Mouse (Mus musculus): ENCODE results near the gene Htt.
A peak's percentile ranks its signal among the peaks of the same experiment; 100 is the strongest.

The Htt gene

GRCm38 (mm10) chr5:34889252-34889651 lies 127.7 kb downstream of the Htt start:
- DNase-seq (ENCODE audit: low spot score in 2 of 2), result no peak

- DNase-seq (ENCODE audit: low spot score in 2 of 2), result no peak
Observed at GRCm38 (mm10) chr5:34896697-34897453, 135.3 kb downstream of the Htt start.

- no peak for DNase-seq (ENCODE audit: low spot score in 2 of 2)
Observed at GRCm38 (mm10) chr5:34899787-34900469, 138.4 kb downstream of the Htt start.

GRCm38 (mm10) chr5:34902371-34902770 lies 140.8 kb downstream of the Htt start:
- DNase-seq (ENCODE audit: low spot score in 2 of 2), result no peak

DNA sequence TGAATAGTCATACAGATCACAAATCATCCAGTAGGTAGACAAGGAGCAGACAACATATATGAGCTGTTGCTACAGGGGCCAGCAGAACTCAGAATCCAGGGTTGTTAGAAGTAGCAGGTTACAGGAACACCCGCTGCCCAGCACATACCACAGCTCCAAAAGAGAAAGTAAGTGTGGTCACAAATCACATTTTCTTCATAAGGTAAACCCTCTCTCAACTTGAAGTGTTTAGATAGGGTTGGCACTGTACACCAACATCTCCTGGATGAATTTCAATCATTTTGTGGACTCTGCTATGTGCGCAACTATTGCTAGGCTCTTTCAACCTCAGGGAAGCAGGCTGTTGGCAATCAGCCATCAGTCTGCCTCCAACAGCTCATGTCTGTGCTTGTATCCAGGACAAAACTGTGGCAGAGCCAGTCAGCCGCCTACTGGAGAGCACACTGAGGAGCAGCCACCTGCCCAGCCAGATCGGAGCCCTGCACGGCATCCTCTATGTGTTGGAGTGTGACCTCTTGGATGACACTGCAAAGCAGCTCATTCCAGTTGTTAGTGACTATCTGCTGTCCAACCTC lies 141.4 kb downstream of the Htt start:
- peak; percentile 63 to 72 for DNase-seq (ENCODE audit: low spot score in 2 of 2)

- no peak for DNase-seq (ENCODE audit: low spot score in 2 of 2)
Observed at GRCm38 (mm10) chr5:34904412-34904811, 142.9 kb downstream of the Htt start.

DNA sequence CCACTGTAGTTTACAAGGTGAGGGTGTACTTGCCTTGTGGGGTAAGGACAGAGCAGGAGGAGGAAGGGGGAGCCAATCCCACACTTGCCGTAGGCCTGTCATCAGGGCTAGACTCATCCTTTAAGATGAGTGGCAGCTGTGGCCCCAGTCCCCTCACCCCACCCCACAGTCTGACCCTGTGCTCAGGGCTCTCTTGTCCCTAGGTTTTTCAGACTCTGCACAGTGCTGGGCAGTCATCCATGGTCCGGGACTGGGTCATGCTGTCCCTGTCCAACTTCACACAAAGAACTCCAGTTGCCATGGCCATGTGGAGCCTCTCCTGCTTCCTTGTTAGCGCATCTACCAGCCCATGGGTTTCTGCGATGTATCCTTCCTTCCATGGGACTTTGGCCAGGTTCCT lies 145.7 kb downstream of the Htt start:
- DNase-seq (ENCODE audit: low spot score in 2 of 2), result no peak

DNA sequence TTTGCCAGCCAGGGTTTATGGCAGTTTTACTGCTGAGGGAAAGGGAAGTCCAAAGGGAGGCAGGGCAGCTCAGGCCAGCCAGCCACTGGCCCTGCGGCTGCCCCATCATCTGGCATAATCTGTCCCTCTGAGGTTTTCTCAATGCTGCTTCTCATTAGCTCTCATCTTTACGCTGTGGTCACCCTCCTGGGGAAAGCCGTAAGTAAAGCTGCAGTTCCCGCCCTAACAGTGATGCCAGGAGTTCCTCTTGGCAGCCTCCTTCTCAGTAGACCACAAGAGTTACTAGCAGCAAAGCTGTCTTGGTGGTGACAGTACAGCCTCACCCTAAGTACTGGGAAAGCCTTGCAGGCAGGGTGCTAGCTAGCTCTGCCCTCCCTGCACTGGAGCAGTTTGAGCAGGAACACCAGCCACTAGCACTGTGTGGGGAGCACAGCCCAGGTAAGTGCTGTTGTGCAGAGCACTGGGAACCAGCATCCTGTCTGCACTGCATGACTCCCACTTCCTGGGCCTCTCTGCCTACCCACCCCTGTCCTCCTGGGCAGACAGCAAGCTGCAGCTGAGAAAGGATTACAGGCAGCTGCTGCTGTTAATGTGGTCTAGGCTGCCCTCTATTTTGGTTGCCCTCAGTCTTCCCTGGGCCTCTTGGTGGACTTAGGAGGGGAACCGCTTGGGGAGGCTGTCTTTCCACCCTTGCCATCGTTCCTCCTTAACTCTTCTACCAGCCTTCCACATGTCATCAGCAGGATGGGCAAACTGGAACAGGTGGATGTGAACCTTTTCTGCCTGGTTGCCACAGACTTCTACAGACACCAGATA lies 146.6 kb downstream of the Htt start, which contains the start of gene Msantd1:
Gene Msantd1, plus strand, starts transcription at position 103 of the 816 bp plus-strand sequence.
- no peak for DNase-seq (ENCODE audit: low spot score in 2 of 2)

DNA sequence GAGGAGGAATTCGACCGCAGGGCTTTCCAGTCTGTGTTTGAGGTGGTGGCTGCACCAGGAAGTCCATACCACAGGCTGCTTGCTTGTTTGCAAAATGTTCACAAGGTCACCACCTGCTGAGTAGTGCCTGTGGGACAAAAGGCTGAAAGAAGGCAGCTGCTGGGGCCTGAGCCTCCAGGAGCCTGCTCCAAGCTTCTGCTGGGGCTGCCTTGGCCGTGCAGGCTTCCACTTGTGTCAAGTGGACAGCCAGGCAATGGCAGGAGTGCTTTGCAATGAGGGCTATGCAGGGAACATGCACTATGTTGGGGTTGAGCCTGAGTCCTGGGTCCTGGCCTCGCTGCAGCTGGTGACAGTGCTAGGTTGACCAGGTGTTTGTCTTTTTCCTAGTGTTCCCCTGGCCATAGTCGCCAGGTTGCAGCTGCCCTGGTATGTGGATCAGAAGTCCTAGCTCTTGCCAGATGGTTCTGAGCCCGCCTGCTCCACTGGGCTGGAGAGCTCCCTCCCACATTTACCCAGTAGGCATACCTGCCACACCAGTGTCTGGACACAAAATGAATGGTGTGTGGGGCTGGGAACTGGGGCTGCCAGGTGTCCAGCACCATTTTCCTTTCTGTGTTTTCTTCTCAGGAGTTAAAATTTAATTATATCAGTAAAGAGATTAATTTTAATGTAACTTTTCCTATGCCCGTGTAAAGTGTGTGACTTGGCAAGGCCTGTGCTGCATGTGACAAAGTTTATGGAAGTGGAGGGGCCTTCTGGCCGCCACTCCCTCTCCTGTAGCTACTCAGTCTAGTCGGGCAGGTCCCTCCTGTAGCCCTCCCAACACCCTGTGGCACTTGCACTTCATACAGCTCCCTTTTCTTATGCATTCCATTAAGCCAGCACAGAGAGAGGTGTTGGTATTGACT lies 147.4 kb downstream of the Htt start:
- peak; percentile 6 to 35 for DNase-seq (ENCODE audit: low spot score in 2 of 2)

GRCm38 (mm10) chr5:34909634-34910503 lies 148.3 kb downstream of the Htt start:
- DNase-seq (ENCODE audit: low spot score in 2 of 2), result no peak

DNA sequence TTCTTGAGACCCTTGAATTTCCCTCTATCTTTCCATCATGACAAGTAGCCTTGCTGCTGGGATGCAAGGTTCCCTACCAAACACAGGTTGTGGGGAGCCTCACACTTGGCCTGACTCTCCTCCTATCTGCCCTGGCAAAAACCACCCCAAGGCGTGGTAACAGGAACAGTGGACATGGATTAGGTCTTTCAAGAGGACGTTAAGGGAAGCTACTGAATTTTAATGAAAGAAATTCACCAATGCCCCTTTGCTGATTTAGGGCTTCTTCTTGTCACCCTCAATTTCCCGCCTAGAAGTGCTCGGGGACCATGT lies 148.9 kb downstream of the Htt start:
- DNase-seq (ENCODE audit: low spot score in 2 of 2), result no peak

DNA sequence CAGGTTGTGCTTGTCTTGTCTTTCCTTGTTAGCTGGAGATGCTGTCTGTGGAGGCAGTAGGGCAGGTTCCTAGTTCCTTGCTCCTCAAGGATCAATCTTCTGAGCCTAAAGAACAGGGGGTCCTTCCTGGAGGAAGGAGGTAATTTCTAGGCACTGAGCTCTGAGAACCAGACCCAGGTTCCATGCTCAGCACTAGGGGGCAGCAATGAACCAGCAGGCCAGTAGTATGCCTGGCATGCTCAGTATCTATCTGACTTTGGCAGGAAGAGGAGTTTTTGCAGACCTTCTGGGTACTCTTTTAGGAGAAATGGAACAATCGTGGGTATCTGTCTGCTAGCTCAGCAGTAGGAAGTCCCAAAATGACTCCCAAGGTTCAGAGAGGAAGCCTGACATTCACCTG lies 154.3 kb downstream of the Htt start:
- peak; percentile 49 to 68 for DNase-seq (ENCODE audit: low spot score in 2 of 2)

DNA sequence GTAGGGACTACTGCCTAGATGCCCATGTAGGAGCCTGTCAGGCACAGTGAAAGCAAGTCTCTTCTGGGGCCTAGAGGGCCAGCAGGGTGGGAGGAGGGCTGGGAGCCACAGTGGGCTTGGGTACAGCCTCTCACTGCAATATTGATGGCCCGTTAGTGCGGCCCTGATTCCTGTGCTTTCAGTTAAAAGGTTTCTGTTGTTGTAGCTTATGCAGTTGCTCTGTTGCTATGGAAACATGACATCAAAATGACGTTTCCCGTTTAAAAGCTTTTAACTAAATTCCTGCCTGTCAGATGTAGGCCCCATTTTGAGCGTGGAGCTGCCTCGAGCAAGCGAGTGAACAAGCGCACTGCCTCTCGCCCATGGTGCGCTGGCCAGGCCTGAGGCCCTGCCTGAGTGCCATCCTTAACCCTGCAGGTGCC lies 155.7 kb downstream of the Htt start:
- no peak for DNase-seq (ENCODE audit: low spot score in 2 of 2)

GRCm38 (mm10) chr5:34918785-34919184 lies 157.2 kb downstream of the Htt start:
- no peak for DNase-seq (ENCODE audit: low spot score in 2 of 2)

DNA sequence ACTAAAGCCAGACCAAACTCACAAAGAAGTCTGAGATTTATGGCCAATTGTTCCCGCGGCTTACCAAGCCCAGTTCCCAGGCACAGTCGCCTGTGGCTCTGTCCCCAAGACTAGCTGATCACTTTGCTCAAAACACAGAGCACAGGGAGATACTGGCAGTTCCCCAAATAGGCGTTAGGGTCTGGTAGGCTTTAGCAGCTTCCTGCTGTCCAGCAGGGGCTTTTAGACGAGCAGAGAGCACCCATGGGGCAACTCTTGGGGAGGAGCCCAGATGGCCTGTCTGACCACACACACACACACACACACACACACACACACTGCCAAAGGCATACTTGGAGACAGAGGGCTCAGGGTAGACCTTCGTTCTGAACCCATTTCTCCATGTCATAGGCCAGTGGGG lies 161.0 kb downstream of the Htt start:
- no peak for DNase-seq (ENCODE audit: low spot score in 2 of 2)

DNA sequence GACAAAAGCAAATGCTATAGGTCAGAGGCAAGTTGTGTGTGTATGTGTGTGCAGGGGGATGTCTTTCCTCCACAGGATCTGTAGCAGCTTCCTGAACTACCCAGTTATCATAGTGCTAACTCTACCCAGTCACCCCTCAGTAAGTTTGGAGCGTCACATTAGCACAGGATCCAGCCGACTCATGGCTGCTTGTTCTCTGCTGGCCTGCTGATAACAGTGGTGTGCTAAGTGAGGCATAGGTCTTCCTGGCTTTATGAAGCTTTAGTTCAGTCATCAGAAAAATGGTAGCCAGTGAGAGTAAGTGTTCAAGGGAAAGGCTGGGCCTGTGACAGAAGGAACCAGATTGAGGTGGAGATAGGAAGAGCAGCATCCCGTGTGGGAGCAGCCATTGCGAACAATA lies 162.4 kb downstream of the Htt start:
- no peak for DNase-seq (ENCODE audit: low spot score in 2 of 2)

- no peak for DNase-seq (ENCODE audit: low spot score in 2 of 2)
Observed at GRCm38 (mm10) chr5:34924519-34924918, 163.0 kb downstream of the Htt start.

GRCm38 (mm10) chr5:34927648-34928047 lies 166.1 kb downstream of the Htt start:
- no peak for DNase-seq (ENCODE audit: low spot score in 2 of 2)

GRCm38 (mm10) chr5:34930151-34930975 lies 168.8 kb downstream of the Htt start:
- DNase-seq (ENCODE audit: low spot score in 2 of 2), result no peak
